Mouse (Mus musculus) mature B cell (primary cell): Measurements from ENCODE around the gene Ebpl.
"Not testable (repeated sequence)": the region's sequence is repeated elsewhere in the genome, so short reads cannot be mapped to it uniquely, and the experiment has no call there.

Experiments used
- in situ Hi-C: fragments of 300-500 bp; cut with MboI; formaldehyde crosslinking; loops from 2 replicates; pipeline ENCODE4 v1.14.3; 2019

Ebpl gene

GRCm38 (mm10) chr14:61327618-61328450, 32.4 kb downstream of the Ebpl start:
- in situ Hi-C loops: no loop called here

- in situ Hi-C loops: not testable (repeated sequence)
Measured at GRCm38 (mm10) chr14:61327007-61327406, 33.2 kb downstream of the Ebpl start.

GRCm38 (mm10) chr14:61322740-61323139, 37.5 kb downstream of the Ebpl start:
- in situ Hi-C loops: no loop called here

GRCm38 (mm10) chr14:61321200-61321599, 39.0 kb downstream of the Ebpl start:
- in situ Hi-C loops: no loop called here

GRCm38 (mm10) chr14:61320765-61321164, 39.5 kb downstream of the Ebpl start:
- in situ Hi-C loops: no loop called here

GRCm38 (mm10) chr14:61316861-61317260, 43.4 kb downstream of the Ebpl start:
- in situ Hi-C loops: no loop called here

- in situ Hi-C loops: no loop called here
Measured at GRCm38 (mm10) chr14:61310963-61311362, 49.3 kb downstream of the Ebpl start.

GRCm38 (mm10) chr14:61310036-61310772, 50.0 kb downstream of the Ebpl start:
- in situ Hi-C loops: no loop called here

GRCm38 (mm10) chr14:61309593-61309992, 50.6 kb downstream of the Ebpl start, which contains the start of gene Arl11:
Arl11 (plus strand) TSS chr14:61309753.
- in situ Hi-C loops: no loop called here

GRCm38 (mm10) chr14:61303969-61304609, 56.1 kb downstream of the Ebpl start:
- in situ Hi-C loops: no loop called here

GRCm38 (mm10) chr14:61302428-61302827, 57.8 kb downstream of the Ebpl start:
- in situ Hi-C loops: no loop called here

- in situ Hi-C loops: no loop called here
Measured at GRCm38 (mm10) chr14:61301323-61301722, 58.9 kb downstream of the Ebpl start.

GRCm38 (mm10) chr14:61299810-61300209, 60.4 kb downstream of the Ebpl start:
- in situ Hi-C loops: loop anchor here (10.0 kb wide), 1 partner anchor 505 kb away; no protein-coding TSS in a partner anchor

GRCm38 (mm10) chr14:61294738-61295079, 65.5 kb downstream of the Ebpl start:
- in situ Hi-C loops: loop anchor here (10.0 kb wide), 1 partner anchor 500 kb away; no protein-coding TSS in a partner anchor

GRCm38 (mm10) chr14:61293884-61294737, 66.1 kb downstream of the Ebpl start:
- in situ Hi-C loops: loop anchor here (10.0 kb wide), 1 partner anchor 499 kb away; no protein-coding TSS in a partner anchor

GRCm38 (mm10) chr14:61290664-61291063, 69.6 kb downstream of the Ebpl start:
- in situ Hi-C loops: loop anchor here (10.0 kb wide), 1 partner anchor 496 kb away; no protein-coding TSS in a partner anchor

- in situ Hi-C loops: no loop called here
Measured at GRCm38 (mm10) chr14:61288606-61289286, 71.5 kb downstream of the Ebpl start.
